Mouse (Mus musculus) forebrain, postnatal 0 days (tissue): Measurements from ENCODE around the gene Kmt2a. TPM values are rescaled to one million over a fixed set of nuclear protein-coding genes. Genes with fewer than 3 reads are reported as not detected.

Source experiments
- ATAC-seq: fragments of 200-750 bp; cut with Nextera tagmentation; 2 replicates; pipeline ENCODE4 v1.8.0; 2017; ENCODE audit warnings: mild to moderate bottlenecking, moderate library complexity
- DNase-seq: peaks from one replicate; pipeline ENCODE4 v3.0.0-alpha.2; 2015
- H3K27ac ChIP-seq: fragments of 300-500 bp; sonication (generic); 2 replicates; pipeline ENCODE4 v1.5.1; 2014; ENCODE audit warnings: low read depth, mild to moderate bottlenecking, antibody characterized with exemption, low read length, moderate library complexity, mixed read lengths
- H3K27me3 ChIP-seq: fragments of 300-500 bp; sonication (generic); 2 replicates; pipeline ENCODE4 v1.6.1; 2014; ENCODE audit warnings: mild to moderate bottlenecking, low read length, mixed read lengths; ENCODE audit not compliant: insufficient read depth
- H3K36me3 ChIP-seq: fragments of 300-500 bp; sonication (generic); 2 replicates; pipeline ENCODE4 v1.6.1; 2014; ENCODE audit warnings: mild to moderate bottlenecking, moderate library complexity; ENCODE audit not compliant: insufficient read depth
- H3K4me1 ChIP-seq: fragments of 300-500 bp; sonication (generic); 2 replicates; pipeline ENCODE4 v1.6.1; 2014; ENCODE audit warnings: antibody characterized with exemption; ENCODE audit not compliant: insufficient read depth
- H3K4me2 ChIP-seq: fragments of 300-500 bp; sonication (generic); 2 replicates; pipeline ENCODE4 v1.6.1; 2014; ENCODE audit warnings: low read depth, mild to moderate bottlenecking, moderate library complexity
- H3K4me3 ChIP-seq: fragments of 300-500 bp; sonication (generic); 2 replicates; pipeline ENCODE4 v1.5.1; 2014; ENCODE audit warnings: low read depth, low read length, mixed read lengths
- H3K9ac ChIP-seq: fragments of 300-500 bp; sonication (generic); 2 replicates; pipeline ENCODE4 v1.6.1; 2014; ENCODE audit warnings: mild to moderate bottlenecking
- H3K9me3 ChIP-seq: fragments of 300-500 bp; sonication (generic); 2 replicates; pipeline ENCODE4 v1.6.1; 2016; ENCODE audit warnings: low read length
- CTCF ChIP-seq: sonication (generic); IDR thresholded peaks from 2 replicates; pipeline ENCODE4 v1.5.1; 2016; ENCODE audit warnings: antibody characterized with exemption, control low read depth, low read depth
- WGBS: fragments of 180-500 bp; shearing (Covaris S2); extraction: QIAGEN DNeasy Blood & Tissue Kit; methylation state at CpG from one replicate; pipeline ENCODE4 v1.1.7; 2014; 5-methylcytosine and 5-hydroxymethylcytosine counted together
- polyA plus RNA-seq: library from polyadenylated mRNA; unstranded; fragments of >200 nt; fragmentation: Nextera tagmentation; extraction: Ambion mirVana; gene quantifications from 2 replicates; pipeline ENCODE4 v1.2.1, GENCODE M21; 2015
- total RNA-seq: library from RNA; depleted of rRNA; stranded (reverse); fragments of >200 nt; gene quantifications from 2 replicates; pipeline ENCODE4 v1.2.3, GENCODE M21; 2014

Gene Kmt2a
- total and polyA plus RNA-seq, 2 experiments from 2014 or later: 13.7 to 18.5 TPM

GRCm38 (mm10) chr9:44873665-44874064, 7.4 kb downstream of the Kmt2a start:
- DNase-seq: no peak
- TF ChIP-seq CTCF: no peak
- Histone ChIP-seq H3K9me3 (no peaks in the 10 kb centered on the region), H3K4me3 (no peak overlapping the region), H3K4me2 (no peak overlapping the region), H3K4me1 (peaks cover 16% of the 10 kb centered on the region), H3K9ac (no peak overlapping the region), H3K27ac (no peak overlapping the region), H3K36me3 (no peaks in the 10 kb centered on the region; the same call in 1 of the 2 replicates), H3K27me3 (no peaks in the 10 kb centered on the region)
- ATAC-seq: no peak
- WGBS: 59% methylated on average over 5 of the region's 5 CpGs

- peaks cover 10% of the 10 kb centered on the region for H3K36me3 ChIP-seq
- WGBS: 81% methylated on average over 13 of the region's 13 CpGs
- H3K9me3 ChIP-seq: no peaks in the 10 kb centered on the region
- H3K4me2 ChIP-seq: no peak overlapping the region
- TF ChIP-seq CTCF: no peak
- no peak overlapping the region for H3K27ac ChIP-seq
- ATAC-seq (no peak), DNase-seq (no peak)
- no peak overlapping the region for H3K9ac ChIP-seq
- no peaks in the 10 kb centered on the region for H3K4me1 ChIP-seq
- H3K27me3 ChIP-seq: no peaks in the 10 kb centered on the region
- H3K4me3 ChIP-seq: no peak overlapping the region
Observed at GRCm38 (mm10) chr9:44868336-44869094, 12.6 kb downstream of the Kmt2a start.

DNA sequence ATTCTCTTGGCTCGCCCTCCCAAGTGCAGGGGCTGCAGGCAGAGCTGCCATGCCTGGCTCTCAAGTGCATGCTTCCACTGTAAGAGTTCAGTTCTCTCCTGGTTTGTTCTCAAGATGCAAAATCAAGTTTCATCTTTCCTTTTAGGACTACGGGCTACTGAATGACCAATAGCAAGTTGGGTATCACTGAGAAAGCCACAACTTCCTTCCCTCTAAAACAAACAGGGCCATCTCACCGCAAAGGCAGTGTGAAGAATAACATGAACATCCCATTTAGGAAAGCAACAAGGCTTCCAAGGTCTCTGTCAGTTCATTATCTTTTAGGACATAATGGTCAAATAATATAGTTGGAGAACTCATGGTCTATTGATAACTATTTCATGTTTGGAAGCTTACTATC, 13.4 kb downstream of the Kmt2a start:
- Histone ChIP-seq H3K9ac (no peak overlapping the region), H3K36me3 (peaks cover 10% of the 10 kb centered on the region), H3K27ac (no peak overlapping the region), H3K4me2 (no peak overlapping the region), H3K9me3 (no peaks in the 10 kb centered on the region), H3K27me3 (no peaks in the 10 kb centered on the region), H3K4me1 (no peaks in the 10 kb centered on the region), H3K4me3 (no peak overlapping the region)
- DNase-seq (no peak), ATAC-seq (no peak)
- WGBS: 85% methylated on average over 3 of the region's 3 CpGs
- TF ChIP-seq CTCF: no peak

GRCm38 (mm10) chr9:44866501-44867240, 14.4 kb downstream of the Kmt2a start:
- Histone ChIP-seq H3K9me3 (no peaks in the 10 kb centered on the region), H3K36me3 (peaks cover 13% of the 10 kb centered on the region), H3K9ac (no peak overlapping the region), H3K27me3 (no peaks in the 10 kb centered on the region), H3K4me2 (no peak overlapping the region), H3K4me3 (no peak overlapping the region), H3K4me1 (no peaks in the 10 kb centered on the region), H3K27ac (no peak overlapping the region)
- no peak for DNase-seq
- ATAC-seq: no peak
- no peak for TF ChIP-seq CTCF
- 30% methylated on average over 9 of the region's 9 CpGs for WGBS

DNA sequence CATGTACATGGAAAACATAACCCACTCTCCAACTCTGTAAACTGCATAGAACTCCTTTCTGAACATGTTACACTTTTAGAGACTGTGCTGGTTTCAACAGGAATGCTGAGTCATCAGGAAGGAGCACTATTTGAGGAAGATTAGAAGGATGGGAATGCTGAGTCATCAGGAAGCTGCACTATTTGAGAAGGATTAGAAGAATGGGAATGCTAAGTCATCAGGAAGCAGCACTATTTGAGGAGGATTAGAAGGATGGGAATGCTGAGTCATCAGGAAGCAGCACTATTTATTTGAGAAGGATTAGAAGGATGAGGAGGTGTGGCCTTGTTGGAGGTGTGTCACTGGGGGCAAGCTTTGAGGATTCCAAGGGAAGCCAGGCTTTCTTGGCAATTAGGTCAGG, 20.0 kb downstream of the Kmt2a start:
- Histone ChIP-seq H3K4me3 (no peak overlapping the region), H3K4me2 (no peak overlapping the region), H3K4me1 (no peaks in the 10 kb centered on the region), H3K36me3 (peaks cover 13% of the 10 kb centered on the region), H3K27me3 (no peaks in the 10 kb centered on the region), H3K27ac (no peak overlapping the region), H3K9ac (no peak overlapping the region), H3K9me3 (no peaks in the 10 kb centered on the region)
- ATAC-seq (no peak), DNase-seq (no peak)
- TF ChIP-seq CTCF: no peak

- WGBS: 53% methylated on average over 3 of the region's 3 CpGs
- DNase-seq: no peak
- TF ChIP-seq CTCF: no peak
- ATAC-seq: no peak
- Histone ChIP-seq H3K9me3 (no peaks in the 10 kb centered on the region), H3K27me3 (no peaks in the 10 kb centered on the region), H3K9ac (no peak overlapping the region), H3K4me3 (no peak overlapping the region), H3K27ac (no peak overlapping the region), H3K4me2 (no peak overlapping the region), H3K36me3 (0 out of 2 replicates have a peak, but pooled peaks cover 4% of the 10 kb centered on the region), H3K4me1 (no peaks in the 10 kb centered on the region)
Observed at GRCm38 (mm10) chr9:44858657-44859056, 22.4 kb downstream of the Kmt2a start.

DNA sequence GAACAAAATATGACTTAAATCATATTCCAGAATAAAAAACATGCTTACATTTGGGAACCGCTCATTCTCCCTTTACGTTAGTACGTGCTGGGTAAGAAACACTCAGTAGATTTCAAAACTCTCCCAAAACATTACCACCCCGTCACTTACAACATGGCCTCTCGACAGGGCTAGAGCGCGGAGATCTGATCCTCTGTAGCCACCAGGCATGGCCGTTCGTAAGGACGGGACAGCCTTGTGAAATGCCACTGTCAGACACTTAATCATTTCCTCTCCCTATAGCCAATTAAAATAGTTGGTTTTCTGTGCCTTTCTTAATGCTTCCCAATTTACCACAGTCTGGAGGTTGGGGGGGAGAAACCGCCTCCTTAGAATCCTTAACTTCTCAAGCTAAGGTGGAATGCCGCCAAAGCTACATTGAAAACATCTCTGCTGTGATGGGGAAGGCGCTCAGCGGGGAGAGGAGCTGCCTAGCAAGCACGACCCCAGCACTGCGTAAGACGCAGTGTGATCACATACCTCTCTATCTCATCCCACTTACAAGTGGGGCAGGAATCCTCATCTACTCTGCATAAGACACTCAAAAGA, 23.6 kb downstream of the Kmt2a start:
- H3K27me3 ChIP-seq: no peaks in the 10 kb centered on the region
- 64% methylated on average over 17 of the region's 17 CpGs for WGBS
- H3K36me3 ChIP-seq: 0 out of 2 replicates have a peak, but pooled peaks cover 4% of the 10 kb centered on the region
- DNase-seq: no peak
- no peak overlapping the region for H3K27ac ChIP-seq
- no peak overlapping the region for H3K4me3 ChIP-seq
- H3K9ac ChIP-seq: no peak overlapping the region
- H3K4me2 ChIP-seq: no peak overlapping the region
- TF ChIP-seq CTCF: no peak
- no peaks in the 10 kb centered on the region for H3K4me1 ChIP-seq
- no peaks in the 10 kb centered on the region for H3K9me3 ChIP-seq
- no peak for ATAC-seq
